Mouse (Mus musculus) kidney, adult 8-10 months (tissue): ENCODE data around the gene Xrcc3.
A peak's percentile ranks its signal among the peaks of the same experiment; 100 is the strongest.

Experiments used
- DNase-seq, 2 experiments: peaks; one replicate each; pipeline ENCODE4 v3.0.0; 2022

Gene Xrcc3

DNA sequence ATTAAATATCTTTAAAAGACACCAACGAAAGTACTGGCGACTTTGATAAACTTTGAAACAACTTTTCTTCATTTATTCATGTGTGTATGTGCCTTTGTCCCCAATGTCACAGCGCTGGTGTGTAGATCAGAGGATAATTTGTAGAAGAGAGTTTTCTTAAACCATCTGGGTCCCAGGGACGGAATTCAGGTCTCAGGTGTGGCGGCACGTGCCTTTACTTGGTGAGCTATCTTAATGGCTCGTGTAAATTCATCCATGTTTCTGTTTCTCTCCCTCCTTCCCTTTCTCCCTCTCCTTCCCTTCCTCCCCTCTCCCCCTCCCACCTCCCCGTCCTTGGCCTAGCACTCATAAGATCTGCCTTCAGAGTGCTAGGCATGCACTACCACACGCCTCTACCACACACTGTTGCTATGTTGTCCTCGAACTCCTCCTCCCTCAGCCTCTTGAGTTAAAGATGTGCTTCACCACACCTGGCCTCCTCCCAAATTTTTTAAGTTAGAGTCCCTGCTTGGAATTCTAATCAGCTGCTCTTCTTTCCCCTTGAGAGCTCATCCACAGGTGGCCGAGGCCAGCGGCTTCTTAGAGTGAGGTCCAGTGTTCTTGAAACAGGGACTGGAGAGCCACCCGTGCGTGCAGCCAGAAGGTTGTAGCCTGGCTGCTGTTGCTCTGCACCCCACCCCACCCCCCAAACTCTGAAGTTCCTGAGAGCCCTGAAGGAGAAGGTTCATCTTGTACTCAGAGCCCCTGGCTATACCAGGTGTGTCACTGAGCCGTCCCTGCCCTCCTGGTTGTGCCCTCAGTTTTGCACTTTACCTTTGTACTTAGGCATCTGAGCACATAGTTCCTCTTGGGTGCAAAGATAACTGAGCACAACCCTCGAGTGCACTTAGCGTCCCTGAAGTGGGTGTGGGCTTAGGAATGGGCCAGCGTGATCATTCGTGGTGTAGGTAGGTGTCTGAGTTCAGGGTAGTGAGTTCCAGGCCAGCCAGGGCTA, 1.4 kb upstream of the Xrcc3 start:
- peak; percentile 56 to 58 for DNase-seq

DNA sequence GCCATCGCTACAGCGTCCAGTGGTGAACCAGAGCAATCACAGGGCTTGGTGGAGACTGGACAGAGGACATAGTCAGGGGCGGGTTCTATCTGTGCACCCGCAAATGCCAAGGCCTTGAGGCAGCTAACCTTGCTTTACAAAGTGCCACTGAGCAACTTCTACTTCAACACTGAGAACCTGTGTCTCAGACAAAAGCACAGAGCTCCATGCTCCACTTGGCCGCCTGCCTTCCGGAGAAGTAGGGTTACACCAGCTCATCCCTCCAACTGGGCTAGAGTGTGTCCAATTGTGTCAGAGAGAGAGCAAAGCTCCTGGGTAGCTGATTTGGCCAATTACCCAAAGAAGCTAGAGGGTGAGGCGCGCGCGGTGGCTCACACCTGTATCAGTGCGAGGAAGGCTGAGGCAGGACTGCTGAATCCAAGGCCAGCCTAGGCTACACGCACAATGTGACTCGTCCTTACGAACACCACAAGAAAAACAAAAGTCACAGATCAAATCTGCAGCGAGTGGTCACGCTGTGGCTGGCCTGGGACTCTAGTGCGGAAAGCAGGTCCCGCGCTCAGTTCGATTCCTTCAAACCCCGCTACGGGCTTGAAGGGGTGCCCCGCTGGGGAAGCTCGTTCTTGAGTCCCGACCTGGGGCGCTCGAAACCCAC, 435 bp downstream of the Xrcc3 start:
- no peak for DNase-seq

DNA sequence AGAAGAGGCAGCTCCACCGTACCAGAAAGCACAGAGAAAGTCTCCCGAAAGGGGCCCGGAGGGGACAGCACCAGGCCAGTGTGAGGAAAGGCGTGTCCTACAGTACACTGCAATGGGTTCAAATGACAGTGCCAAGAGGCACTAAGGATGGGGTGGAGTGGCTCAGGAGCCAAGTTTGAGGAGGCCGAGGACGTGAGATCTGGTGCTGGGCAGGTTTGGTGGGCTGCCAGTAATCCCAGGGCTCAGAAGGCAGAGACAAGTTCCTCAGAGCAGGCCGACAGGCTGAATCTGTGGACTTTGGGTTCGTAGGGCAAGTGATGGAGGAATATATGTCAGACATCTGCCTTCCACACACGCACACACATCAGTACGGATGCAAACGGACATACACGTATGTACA, 1.1 kb downstream of the Xrcc3 start:
- DNase-seq: no peak

DNA sequence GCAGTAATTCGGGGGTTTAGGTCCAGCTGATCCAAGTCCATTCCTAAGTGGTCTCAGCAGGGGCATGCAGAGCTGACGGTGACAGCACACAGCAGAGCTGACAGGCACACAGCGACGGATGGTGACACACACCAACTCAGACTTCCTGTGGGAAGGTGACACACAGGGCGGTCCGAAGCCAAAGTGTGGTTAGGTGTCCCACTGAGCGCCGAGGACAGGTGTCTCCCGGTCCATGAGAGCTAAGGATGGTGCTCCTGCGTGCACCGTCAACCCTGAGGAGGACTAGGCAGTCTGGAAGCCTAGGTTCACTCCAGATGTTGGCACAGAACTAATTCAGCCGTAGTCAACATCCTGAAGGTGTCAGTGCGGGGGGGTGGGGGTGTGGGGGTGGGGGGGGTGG, 1.6 kb downstream of the Xrcc3 start:
- no peak for DNase-seq

DNA sequence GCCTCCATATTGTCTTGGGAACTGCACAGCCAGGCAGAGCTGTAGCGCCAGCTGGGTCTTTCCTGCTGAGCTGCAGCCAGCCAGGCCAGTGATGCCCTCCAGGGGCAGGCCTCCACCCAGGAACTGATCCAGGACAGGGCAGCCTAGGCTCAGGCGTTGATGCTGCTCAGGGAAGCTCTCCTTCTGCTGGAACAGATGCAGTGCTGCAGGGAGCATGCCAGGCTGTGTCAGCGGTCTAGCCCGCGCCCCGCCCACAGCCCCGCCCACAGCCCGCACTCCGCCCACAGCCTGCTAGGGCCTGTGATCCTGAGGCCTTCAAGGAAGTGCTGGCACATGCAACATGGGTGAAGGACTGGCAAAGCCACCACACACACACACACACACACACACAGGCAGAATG, 3.9 kb downstream of the Xrcc3 start:
- peak; percentile 80 to 82 for DNase-seq

DNA sequence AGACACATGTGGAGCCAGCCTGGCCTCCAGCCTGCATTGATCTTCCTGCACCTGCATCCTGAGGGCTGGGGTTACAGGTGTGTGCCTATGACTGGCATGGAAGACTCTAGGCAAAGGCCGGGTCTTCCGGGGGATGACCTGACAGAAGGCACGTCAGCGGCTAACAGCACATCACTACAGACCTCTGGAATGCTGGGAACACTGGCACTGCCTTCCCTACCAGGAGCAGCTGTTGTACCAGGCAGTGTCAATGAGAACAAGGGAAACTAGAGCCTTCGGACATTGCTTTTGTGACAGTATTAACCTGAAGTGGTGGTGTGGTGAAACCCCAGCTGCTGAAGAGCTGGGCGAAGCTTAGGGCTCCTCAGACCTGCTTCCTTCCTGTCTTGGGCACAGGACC, 4.9 kb downstream of the Xrcc3 start:
- no peak for DNase-seq

DNA sequence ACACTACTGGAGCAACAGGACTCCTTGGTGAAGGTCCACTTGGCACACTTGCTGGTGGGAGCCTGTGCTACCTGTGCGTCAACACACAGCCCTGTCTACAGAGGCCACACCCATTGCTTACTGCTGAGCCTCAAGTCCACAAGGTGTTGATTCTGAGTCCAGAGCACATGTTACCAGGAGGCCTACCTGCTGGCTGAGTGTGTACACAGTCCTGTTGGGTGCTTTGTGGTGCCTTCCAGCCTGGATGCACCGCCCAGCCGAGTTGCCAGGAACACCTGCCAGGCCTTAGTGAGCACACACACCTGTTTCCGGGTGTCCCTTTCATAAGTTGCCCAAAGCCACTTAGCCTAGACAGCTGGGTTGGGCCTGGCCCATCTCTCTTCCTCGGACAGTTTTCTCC, 10.1 kb downstream of the Xrcc3 start:
- no peak for DNase-seq

DNA sequence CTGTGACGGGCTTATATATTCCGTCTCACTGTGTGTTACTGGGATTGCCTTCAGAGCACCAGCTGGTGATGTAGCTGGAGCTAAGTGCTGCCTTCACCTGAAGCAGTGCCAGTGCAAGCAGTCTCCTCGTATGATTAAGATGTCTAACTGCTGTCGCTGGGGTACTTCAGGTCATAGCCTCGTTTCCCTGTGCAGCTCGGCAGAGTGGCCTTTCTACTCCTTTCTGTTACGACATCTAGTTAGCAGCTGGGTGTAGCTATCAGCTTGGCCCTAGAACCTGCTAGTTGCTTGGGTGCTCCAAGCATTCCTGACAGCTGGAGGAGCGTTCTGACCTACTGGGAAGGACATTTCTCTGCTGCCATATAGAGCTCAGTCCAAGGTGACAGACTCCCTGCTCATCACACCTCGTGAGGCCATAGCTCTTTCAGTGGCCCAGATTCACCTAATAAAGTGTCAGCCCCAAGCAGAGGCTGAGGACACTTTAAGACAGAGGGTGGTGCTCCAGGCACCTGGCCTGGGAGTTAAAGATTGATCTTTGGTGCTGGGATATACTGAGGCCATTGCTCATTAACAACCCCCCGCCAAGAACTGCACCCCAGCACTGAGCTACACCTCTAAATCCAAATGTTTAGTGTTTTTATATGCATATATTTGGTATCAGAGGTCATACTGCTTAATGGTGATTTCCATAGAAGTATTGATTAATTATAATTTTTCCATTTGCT, 13.1 kb downstream of the Xrcc3 start:
- DNase-seq: peak; percentile 42

DNA sequence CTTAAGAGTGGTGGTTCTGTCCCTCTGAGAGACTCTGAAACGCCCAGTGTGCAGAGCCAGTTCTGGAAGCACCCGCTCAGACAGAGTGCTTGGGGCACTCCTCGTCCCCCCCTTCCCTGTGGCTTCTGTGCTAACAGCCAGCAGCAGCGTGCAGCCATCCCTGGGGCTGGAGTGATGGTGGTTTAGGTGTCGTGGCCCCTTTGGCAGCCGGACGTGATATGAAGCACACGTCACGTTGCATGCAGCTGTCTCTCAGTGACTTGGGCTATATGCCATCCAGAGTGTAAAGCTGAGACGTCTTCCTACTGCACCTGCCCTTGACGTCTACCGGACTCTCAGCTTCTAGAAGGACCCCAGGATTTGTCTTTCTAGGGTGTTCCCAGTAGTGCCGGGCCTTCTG, 15.2 kb downstream of the Xrcc3 start:
- no peak for DNase-seq

DNA sequence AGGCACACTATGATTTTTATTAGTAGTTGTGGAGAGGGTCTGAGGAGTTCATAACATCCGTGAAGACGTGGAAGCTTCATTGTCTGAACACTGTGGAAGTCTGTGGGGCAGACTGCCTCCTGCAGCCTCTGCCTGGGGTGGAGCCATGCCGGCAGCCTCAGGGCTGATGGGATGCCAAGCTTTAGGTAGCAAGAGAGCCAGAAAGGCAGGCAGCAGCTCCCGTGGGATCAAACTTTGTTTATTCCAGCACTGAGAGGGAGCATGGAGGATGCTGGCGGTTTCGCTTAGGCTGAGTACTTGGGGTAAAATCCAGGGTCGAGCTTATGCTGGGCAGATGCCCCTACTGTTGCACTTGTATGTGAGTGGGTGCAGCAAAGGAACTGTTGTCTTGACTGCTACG, 16.4 kb downstream of the Xrcc3 start:
- DNase-seq: no peak

DNA sequence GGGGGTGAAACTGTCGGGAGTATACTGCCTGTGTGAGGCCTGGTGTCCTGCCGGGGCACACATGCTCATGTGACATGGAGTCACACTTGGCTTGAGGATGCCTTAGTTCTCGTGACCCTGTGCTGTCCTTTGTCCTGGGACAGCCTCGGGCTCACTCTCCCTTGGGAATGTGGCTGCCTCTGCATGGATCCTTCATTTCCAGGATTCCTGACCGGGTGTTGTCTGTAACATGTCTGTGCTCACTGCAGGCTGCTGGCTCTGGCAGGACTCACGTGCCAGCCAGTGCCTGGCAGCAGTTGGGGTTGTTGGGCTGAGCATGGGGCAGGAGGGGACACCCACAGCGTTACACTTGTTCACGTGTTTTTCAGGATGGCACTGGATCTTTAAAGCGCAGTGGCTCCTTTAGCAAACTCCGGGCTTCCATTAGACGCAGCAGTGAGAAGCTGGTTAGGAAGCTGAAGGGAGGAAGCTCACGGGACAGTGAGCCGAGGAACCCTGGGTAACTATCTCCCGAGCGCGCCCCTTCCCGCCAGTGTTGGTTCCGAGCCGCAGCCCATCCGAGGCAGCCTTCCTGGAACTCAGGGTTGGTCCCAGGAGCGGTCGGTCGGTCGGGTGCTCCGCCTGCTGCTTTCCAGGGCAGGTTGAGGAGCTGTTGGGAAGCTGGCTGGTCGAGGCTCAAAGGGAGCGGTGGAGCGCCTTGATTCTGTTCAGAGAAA, 18.3 kb downstream of the Xrcc3 start:
- DNase-seq: peak; percentile 59 to 70

DNA sequence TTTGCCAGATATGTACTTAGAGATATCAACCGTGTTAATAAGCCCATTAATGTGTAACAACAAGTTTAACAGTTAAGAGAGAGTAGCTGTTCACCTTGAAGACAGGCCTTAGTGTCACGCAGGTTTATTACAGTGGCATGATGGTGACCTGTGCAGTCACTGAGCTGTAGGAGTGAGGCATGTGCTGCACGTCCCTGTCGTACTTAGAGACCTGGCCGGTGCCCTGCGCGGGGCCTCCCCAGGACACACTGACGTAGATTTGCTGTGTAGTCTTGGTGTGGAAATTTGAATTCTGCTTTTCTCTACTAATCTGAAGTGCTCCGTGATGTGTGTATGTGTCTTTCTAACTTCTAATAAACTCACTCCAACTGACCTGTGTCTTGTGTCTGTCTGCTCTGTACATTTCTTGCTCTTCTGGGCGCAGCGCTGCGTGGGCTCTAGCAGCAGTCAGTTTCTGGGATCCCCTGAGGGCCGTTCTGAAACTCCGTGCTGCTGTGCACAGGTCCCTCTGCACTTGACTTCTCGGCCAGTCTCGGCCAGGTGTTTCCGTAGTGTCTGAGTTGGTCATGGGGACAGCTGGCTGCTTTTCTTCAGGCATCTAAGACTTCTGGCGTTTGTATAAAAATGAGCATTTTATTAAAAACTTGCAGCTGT, 19.0 kb downstream of the Xrcc3 start:
- DNase-seq: no peak

DNA sequence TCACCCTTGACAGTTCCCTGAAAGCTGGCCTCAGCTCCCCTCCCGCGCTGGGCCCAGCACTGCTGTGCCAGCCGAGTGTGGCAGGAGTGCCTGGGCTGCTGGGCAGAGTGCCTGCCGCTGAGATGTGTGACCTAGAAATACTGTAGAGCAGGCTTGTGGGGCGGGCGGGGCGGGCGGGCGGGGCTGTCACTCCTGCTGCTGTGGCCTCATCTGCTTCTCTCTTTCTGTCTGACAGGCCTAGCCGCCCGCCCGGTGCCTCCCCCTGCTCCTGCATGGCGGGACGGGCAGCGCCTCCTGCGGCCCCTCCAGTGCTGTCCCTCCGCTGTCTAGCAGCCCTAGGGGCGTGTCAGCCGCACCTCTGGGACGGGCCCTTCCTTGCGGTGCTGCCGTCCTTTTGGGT, 19.6 kb downstream of the Xrcc3 start:
- DNase-seq: peak; percentile 83

DNA sequence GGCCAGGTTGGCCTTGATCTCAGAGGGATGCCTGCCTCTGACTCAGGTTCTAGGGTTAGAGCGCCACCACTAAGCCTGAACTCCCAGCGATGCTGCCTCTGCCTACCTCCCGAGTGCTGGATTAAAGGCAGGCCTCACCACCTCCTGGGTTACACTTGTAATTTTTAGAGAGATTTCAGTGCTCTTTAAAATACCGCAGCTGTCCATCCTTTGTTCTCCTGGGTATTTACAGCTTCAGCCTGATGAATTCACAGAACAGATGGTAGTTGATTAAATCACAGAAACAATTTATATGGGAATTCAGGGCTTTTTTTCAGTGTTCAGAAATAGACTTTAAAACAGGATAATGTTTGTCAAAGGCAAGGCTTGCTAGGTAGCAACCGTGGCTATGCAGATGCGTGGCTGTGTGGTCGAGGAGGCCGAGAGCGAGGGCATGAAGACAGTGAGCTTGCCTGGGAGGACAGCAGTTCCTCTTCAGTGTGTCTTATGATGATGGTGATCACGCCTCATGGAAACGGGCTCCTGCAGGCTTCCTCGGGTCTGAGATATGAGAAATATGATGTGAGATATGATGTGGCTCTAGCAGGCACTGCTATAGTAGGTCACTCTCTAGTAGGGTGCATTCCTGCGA, 22.1 kb downstream of the Xrcc3 start:
- no peak for DNase-seq

DNA sequence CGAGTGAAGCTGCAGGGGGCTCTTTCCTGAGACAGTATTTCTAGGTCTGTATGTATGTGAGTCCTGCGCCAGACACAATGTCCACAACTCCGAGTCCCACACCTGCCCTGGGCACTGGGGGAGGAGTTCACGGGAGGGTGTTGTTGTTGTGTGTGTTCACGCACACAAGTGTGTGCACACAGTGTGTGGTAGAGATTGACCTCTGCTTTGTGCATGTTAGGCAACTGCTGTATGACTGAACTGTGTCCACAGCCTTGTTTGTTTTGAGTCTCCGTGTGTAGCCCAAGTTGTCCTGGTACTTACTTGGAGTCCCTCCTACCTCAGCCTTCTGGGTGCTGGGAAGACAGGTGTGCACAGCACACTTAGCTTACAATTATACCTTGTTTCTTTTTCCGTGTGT, 23.0 kb downstream of the Xrcc3 start:
- no peak for DNase-seq

DNA sequence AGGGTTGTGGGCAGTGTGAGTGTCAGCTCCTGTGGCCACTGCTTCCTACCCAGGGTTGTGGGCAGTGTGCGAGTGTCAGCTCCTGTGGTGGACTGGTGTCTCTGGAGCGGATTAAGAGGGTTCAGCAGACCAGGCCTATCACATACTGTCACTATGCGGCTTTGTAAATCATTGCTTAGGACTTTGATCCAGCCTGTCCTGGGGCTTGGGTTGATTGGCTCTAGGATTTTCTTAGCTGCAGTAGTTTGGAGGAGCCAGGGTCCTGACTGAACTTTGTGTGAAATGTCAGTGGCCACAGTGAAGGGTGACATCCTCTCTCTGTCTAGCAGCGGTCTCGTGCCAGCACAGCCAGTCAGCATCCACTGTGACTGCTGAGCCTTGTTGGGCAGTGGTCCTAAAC, 23.6 kb downstream of the Xrcc3 start:
- peak; percentile 71 to 79 for DNase-seq

DNA sequence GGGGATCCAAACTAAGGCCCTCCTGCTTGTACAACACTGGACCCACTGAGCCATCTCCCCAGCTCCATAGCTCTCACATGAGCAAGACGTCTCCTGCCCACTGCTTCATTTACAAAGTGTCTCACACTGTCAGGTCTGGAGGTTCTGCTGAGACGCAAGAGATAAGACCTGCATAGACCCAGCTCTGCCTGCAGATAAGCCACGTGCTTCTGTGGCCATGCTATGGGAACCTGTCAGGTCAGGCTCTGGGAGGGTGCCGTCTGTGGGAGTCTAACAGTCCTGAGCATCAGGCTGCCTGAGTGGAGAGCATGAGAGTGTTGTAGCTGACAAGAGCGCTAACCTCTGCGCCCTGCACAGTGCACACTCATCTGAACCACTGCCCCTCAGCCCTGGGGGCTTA, 26.7 kb downstream of the Xrcc3 start:
- DNase-seq: no peak

DNA sequence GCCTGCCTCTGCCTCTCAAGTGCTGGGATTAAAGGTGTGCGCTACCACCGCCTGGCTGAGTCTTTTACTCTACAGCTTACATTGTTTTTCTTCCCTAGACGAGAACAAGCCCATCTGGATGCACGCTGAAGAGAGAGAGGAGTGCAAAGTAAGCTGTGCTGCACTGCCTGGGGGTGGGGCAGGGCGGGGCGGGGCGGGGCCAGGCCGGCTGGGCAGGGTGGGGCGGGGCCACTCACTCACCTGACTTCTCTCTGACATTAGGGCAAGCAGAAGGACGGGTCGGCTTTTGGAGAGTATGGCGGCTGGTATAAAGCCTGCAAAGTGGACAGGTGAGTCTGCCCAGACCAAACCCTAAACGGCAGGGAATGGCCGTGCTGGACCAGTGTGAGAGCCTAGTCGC, 28.5 kb downstream of the Xrcc3 start:
- DNase-seq: no peak

DNA sequence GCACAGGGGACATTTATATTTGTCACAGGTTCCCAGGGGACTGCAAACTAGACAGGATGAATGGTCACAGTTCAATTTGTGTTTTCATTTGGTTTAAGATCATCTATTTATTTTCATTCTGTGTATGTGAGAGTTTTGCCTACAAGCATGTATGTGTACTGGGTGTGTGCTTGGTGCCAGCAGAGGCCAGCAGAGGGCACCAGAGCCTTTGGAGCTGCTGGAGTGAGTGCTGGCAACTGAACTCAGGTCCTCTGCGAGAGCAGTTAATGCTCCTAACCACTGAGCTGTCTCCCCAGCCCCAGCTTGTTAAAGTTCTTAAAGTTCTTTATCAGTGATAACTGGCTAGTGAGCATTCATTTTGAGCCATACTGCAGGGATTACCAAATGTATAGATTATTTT, 34.1 kb downstream of the Xrcc3 start:
- no peak for DNase-seq

DNA sequence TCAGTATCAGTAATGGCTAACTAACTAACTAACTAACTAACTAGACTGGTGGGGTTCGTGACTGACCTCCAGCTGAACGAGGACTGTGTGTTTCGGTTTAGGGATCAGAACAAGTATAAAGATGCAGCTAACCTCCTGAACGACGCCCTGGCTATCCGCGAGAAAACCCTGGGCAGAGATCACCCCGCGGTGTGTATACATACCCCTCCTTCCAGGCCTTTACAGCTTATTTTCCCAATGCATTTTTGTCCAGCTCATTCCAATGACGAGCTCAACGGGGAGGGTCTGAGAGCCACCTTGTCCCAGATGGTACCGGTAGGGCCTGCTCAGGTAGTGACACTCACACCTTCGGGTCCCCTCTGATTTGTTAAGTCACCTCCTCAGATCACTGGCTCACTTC, 35.8 kb downstream of the Xrcc3 start:
- DNase-seq: no peak

DNA sequence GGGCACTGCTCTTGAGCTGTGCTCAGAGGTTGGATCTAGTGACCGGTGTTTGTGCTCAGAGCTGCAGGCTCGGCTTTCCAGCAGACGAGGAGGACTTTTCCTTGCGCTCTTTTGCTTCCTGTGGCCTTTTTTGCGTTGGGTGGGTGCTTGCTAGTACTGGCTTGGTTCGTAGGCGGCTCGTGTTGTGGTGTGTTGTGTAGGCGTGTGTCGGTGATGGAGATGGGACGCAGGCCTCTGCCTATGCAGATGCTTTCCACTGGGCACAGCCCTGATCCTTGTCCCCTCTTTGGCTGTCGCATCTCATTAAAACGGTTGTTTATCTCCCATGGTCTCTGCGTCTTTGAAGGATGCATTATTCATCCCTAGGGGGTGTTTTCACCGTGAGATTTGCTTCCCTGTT, 38.8 kb downstream of the Xrcc3 start:
- no peak for DNase-seq

DNA sequence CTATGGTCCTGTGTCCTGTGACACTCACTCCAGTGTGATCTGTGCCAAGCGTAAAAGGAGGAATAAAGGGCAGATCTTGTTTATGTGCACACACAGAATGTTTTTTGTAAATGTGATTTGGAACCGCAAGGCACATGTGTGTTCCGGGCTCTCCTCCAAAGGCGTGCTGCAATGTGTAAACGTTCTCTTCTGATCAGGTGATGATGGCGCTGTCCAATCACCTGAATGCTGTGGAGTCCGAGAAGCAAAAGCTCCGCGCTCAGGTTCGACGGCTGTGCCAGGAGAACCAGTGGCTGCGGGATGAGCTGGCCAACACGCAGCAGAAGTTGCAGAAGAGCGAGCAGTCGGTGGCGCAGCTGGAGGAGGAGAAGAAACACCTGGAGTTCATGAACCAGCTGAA, 39.5 kb downstream of the Xrcc3 start:
- DNase-seq: no peak
